Mouse (Mus musculus) T-helper 17 cell (primary cell): Measurements from ENCODE around the gene Galnt18.

Experiments used
- in situ Hi-C, 2 experiments: fragments of 300-600 bp; cut with MboI, MseI; formaldehyde crosslinking; loops; 1 replicate in 1 of 2; 2 replicates in 1 of 2; pipeline ENCODE4 v1.15.1; 2025; ENCODE audit warnings: high pct_unique_total_duplicates in 2 of 2

The Galnt18 gene

DNA sequence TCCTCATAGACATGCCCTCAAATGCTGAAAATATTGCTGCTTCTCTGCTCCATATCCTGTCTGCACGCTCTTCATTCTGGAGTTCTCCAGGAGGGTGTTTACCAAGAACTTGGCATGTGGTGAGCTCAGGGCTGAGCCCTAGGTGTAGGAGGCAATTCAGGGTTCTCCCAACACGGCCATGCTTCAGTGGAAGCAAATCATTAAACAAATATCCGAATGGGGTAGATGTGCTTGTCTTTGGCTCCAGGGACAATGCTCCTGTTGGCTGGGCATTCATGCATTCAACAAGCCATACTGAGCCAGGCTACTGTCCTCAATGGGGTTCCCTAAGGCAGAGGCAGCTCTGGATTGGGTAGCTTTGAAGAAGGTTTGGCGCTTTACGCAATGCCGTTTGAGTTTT, 212.9 kb downstream of the Galnt18 start:
- in situ Hi-C loops = no loop called here

DNA sequence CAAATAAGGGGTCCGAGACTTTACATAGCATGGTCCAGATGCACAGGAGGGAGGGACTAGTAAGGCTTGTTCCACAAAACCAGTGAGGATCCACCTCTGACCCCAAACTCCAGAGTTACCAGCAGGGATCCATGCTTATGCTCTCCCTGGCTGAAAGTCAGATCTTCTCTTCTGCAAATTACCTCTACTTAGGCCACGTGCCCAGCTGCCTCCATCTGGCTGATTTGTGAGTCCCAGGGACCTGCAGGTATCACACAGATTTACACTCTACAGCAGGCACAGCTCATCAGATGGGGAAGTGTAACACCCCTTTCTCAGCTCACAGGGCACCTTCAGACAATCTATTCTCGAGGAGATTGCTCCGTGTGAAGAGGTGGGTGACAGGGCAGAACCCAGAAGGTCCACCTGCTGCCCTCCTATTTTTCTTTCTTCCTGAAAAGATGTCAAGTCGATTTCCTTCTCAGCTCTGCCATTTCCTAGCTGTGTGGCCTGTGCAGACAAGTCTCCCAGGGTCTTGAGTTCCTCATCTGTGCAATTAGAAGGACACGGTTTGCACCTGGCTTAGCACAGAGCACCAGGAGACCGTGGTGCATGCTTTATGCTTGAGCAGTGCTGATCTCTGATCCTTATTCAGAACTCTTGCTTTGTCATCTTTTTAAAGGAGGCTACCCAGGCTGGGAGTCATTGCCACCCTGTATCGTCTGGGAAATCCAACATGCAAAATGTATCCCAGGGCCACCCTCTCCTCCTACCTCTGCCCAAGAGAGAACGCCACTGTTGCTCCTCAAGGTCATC, 216.3 kb downstream of the Galnt18 start:
- in situ Hi-C loops = no loop called here

DNA sequence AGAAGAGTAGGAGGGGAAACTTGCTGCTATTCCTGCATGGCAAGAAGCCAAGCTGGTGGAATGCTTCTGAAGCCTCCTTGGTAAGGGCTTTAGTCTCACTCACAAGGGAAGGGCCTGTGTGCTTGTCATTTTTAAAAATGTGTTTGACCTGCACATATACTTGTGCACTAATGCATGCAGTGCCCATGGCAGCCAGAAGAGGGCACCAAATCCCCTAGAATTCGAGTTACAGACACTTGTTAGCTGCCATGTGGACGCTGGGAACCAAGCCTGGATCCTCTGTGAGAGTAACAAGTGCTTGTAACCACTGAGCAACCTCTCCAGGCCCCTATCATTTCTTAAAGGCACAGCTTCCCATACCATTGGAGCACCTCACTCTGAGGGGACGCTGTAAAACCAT, 219.7 kb downstream of the Galnt18 start:
- in situ Hi-C loops = no loop called here

DNA sequence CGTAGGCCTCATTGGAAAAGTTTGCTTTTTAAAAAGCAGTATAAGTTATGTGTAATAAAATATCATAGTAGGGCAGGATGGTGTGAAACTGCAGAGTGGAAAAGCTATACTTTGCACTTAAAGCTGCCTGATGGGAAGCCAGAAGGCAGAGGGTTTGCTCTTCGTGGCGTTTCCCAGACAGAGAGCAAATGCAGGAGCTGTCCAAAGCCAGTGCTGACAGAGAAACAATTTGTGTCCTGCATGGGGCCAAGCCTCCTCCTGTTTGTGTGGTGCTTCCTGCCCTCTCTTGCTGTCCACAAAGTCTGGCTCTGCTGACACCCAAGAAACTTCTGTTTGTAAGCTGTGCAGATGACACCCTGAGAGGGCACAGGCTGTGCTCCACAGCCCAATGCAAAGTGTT, 220.8 kb downstream of the Galnt18 start:
- in situ Hi-C loops = no loop called here

DNA sequence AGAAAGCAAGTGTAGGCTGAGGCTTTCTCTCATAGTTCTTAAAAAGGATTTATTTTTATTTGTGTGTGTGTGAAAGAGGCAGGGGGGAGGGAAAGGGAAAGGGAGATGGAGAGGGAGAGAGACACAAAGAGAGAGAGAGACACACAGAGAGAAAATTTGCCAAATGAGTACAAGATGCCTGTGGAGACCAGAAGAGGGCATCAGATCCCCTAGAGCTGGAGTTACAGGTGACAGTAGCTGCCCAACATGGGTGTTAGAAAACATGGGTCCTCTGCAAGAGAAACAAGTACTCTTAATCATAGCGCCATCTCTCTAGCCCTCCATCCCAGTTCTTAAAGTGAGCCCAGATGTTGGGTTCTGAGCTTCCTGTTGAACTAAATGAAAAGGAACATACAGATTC, 228.8 kb downstream of the Galnt18 start:
- in situ Hi-C loops = no loop called here

DNA sequence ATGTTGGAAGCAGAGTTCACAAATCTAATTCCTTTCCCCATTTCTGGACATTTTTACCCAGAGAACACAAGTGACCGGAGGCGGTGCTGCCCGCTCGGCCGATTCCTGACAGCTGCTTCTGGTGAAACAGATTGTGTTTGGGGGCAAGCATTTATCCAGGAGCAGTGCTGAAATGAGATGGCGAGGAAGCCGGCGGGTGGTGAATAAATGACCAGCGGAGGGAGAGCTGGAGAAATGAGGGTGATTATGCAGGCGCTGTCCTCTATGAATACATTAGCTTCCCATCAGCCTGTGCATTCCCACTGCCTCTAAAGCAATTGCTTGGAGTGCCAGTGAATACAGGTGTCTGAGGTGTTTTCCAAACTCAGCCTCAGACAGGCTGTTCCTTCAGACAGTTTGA, 232.7 kb downstream of the Galnt18 start:
- in situ Hi-C loops = loop anchor here in 1 of 2 experiments (10.0 kb wide), 1 partner anchor 1192 kb away; no protein-coding TSS in a partner anchor

DNA sequence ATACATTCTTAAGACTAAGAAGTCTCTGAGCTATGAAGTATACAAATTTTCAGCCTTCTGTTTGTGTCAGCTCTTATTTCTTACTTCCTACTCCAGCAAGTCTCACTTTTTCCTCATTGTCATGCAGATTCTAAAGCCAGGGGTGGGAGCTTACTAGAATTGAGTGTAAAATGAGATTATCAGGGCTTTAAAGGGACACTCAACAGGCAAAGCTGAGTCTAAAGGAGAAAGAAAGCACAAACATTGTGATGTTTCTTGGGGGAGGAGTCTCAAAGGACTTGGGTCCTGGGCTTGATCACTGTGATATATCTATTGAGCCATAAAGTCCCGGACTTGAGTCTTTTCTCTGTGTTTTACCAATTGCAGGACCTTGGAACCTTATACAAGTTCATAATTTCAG, 234.2 kb downstream of the Galnt18 start:
- in situ Hi-C loops = loop anchor here in 1 of 2 experiments (10.0 kb wide), 1 partner anchor 1191 kb away; no protein-coding TSS in a partner anchor

DNA sequence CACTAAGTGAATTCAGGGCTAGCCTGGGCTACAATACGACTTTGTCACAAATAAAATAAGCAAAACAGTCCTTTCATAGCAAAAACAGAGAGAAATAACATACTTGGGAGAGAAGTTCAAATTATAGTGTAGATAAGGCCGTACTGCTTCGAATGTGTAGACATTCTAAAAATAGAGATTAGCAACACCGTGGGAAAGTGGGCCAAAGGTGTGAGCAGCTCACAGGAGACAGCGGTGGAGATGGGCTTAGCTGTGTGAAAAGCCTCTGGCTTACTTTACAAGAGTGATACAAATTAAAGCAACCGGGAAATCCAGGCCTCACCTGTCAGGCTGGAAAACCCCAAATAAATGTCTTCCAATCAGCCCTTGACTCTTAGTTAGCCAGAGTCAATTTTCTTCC, 241.8 kb downstream of the Galnt18 start:
- in situ Hi-C loops = no loop called here

DNA sequence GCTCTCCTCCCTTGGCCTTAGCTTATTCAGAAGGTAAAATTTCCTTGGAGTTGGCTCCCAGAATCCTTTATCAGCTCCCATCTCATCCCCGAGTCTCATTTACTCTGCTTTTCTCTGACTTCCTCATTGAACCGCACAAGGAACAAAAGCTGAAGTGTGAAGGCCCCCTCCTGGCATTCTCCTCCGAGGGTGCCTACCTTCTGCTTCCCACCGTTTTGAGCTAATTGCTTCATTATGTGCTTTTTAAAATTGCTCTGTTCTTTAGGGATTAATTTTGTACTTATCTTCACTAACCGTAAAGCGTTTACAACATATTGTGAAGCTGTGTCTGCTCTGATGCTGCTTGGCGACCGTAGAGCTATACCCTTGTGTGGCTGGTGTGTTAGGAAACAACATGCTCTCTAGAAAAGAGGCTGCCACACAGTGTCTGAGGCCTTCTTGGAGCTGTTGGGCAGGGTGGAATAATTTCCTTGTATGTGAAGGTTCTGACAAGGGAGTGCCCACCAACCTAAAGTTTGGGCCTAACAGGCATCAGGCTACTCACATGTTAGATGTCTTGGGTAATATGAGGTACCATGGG, 244.9 kb downstream of the Galnt18 start:
- in situ Hi-C loops = no loop called here

DNA sequence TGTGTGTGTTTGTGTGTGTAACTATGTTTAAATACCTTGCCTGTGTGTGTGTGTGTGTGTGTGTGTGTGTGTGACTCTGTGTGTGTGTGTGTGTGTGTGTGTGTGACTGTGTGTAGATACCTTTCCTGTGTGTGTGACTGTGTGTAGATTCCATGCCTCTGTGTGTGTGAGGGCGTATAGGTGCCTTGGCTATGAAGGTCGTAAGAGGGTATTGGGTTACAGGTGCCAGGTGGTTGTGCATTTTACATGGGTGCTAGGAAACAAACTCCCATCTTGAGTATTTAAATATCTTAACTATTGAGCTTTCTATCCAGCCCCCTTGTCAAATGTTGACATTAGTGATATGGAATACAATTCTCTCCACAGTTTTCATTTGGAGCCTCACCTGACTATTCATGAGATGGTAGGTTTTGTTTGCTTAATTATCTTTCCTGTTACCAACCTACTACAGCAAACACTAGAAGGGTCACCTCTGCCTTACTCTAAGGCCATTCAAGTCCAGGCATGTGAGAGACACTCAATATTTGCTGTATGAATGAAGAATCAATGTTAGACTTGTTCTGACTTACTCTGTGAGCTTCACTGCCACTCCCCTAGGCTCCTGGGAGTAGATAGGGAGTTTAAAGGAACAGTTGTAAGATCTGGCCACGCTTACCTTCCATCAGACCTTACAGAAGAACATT, 250.7 kb downstream of the Galnt18 start:
- in situ Hi-C loops = no loop called here

DNA sequence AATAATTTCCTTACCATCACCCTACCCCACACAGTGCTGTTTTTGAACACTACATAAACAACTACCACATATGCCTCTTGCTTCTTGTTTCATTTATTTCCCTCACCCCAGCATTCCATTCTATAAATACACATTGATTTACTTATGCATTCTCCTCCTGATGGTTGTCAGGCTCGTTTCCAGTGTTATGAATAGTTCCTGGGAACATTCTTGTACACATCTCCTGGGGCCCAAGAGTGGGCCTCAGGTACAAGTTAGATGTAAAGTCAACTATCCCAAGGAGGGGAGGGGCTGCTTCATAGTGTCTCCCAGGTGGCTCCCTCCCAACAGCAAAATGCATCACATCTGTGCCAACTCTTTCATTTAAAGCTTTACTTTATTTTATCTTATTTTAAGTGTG, 251.3 kb downstream of the Galnt18 start:
- in situ Hi-C loops = no loop called here

DNA sequence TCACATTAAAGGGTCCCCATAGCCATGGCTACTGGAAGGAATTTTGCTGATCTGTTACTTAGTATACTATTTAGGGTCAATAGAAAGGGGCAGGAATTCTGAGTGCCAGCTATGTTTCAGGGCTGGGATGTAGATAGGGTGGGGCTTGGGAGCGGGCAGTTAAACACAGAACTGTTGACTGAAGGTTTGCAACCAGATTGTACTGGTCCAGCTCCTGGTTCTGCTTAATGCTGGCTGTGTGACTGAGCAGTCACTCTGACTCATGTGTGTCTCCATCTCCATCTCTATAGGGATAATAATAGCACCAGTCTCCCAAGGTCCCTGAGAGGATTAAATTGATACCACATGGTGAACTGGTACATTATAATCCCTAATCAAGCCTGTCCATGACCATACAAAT, 258.9 kb downstream of the Galnt18 start:
- in situ Hi-C loops = no loop called here

DNA sequence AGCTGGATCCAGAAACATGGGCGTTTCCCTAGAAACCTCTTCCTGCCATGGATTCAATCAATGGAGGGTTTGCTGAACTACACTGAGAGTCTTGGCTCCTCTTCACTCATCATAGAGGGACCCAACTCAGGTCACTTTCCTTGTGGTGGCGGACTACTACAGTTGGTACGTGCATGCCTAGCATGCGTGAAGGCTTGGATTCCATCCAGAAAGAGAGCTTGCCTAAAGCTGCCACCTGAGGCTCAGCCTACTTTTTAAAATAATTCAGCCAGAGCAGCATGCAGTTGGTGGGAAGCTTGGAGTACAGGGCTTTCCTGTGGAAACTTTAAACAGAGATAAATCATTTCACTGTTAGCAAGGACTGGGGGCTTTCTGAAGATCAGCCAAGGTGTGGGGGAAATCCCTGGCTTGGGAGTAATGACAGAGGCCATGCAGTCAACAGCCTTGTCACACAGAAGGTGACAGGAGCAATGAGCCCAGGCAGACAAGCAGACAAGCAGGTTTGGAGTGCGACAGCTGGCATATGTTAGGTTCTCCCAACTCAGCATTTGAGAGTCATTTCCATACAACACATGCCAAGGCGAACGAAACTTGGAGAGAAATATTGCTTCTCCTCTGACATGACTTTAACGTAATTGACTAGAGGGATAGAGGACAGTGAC, 261.1 kb downstream of the Galnt18 start:
- in situ Hi-C loops = no loop called here

DNA sequence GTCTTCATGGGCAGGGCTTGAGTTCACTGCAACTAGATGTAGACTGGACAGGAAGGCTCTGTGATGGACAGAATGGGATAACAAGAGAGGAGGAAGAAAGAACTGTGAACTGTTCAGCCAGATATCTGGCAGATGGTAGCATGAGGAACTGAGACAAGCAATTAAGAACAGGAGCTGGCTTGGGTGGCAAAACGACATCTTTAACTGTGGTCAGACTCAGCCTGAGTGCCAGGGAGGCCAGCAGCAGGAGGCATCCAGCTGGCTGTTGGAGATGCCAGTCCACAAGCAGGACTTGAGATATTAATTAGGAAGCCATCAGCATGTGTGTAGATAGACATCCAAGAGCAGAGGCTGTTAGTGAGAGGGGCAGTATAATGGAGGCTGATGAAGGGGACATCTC, 262.9 kb downstream of the Galnt18 start:
- in situ Hi-C loops = no loop called here

DNA sequence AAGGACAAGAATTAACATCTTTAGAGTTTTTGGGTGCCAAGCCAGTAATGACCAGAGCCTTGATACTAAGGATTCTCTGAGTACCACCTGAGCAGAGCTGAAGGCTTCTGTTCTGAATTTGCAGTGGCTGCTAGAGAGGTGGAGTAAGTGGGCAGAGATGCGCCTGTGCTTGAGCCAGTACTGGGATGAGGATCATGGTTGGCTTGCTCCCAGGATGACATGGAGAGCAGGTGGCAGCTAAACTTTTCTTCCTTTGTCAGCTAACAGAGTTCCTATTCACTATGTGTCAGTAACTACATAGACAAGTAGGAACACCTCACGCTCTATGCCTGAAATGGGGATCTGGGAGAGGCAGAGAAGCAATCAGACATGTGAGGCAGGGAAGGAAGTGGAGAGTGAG, 264.3 kb downstream of the Galnt18 start:
- in situ Hi-C loops = no loop called here

DNA sequence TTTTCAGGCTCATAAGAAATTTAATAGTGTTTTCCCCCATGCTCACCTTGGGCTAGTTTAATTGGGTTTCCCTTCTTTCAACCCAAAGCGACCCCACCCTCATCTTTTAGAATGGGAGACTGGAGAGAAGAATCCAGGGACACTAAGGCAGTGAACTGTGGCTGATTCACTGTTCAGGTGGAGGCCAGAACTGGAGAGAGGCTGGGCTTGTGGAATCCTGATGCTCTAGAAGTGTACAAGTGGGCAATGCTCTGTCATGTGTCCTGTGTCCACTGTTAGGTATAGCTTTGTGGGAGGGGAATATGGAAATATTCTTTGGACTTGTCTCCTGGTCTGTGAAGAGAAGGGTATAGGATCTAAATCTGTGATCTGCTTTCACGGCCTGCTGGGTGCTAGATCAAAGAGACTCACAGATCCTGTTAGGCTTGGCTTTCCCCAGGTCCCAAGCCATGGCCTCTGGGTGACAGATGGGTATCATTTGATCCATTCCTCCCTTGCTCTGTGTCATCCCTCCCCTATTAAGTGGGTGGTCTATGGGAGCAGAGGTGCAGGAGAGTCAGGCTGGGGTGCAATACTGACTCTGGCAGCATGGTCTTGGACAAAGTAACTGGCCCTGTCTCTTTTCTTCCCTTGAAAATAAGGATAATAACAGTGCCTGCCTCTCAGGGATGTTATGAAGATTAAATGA, 270.5 kb downstream of the Galnt18 start:
- in situ Hi-C loops = no loop called here

DNA sequence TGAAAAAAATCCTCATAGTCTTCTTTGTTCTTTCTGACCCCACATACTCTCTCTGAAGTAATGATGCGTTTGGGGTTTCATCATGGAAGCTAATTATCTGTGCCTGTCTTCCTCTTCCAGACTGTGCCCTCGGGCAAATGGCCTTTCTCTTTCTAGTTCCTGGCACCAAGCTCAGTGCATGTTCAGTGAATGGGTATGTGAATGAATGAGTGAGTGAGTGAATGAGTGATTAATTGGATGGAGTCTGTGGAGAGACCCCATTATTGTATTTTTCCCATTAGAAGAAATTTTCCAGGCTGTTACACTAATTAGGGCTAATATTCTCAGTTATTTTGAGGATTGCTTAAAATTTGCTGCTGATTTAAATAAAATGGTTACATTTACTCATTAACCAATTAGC, 279.2 kb downstream of the Galnt18 start:
- in situ Hi-C loops = no loop called here

DNA sequence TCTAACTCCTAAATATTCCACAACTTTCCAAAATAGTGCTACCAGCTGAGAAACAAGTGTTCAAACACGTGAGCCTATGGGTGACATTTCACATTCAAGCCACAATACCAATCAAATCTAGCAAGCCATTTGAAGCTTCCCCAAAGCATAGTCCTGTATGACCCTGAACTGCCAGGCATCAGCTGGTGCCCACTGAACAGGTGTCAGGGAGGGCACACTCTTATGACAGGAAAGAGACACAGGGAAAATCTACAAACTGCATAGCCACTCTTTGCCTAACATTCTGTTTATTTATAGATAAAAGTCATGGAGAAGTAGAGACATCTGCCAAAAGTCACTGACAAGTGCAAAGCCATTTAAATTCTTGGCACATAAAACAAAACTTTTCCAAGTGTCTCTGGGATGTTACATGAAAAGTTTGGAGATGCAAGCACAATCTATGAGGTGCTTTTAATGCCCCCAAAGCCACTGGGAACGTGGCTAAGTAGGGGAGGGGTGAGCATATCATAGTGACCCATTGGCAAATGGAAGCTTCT, 280.5 kb downstream of the Galnt18 start:
- in situ Hi-C loops = no loop called here

DNA sequence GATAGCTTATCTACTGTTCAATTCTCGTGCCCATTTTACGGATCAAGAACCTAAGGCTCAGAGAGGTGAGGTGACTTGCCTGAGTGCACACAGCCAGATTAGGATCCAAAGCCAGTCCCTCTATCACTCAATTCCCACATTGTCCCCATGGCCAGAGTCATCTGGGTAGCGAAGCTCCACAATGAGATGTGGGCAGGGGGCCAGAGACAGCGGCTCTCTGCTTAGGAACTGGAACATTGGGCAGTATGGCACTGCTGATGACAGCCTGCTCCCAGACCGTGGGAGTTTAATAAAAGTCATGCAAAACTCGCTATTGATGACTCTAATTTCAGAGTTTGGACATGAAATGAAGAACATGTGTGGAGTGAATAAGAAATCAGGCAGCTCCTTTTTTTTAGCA, 282.6 kb downstream of the Galnt18 start:
- in situ Hi-C loops = no loop called here

DNA sequence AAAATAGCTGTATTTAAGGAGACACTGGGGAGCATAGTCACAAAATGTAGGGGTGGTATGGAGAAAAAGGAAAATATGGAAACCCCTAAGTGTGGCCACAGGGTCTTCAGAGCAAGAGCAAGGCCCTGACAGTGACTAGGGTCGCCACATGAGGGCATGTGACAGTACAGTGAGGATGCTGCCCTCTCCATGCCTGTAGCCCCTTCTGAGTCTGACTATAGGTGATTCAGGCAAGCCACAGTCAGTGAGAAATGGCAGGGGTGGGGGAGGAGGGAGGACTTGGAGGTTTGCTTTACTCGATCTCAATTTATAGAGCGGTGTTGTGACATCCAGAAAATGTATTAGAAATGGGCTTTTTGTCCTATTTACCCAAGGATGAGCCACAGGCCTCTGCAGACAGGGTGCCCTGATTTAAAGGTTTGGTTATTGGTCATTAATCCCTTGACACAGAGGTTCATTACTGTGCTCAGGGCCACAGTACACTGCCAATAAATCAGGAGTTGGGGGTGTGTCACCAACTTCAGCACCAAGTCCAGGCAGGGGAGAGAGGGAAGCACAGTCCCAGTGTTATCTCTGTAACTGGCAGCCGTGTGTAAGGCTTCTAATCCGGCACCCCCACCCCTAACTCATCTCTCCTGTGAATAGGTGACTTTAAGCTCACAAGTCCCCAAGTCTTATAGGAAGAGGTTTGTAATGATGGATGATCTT, 287.4 kb downstream of the Galnt18 start:
- in situ Hi-C loops = no loop called here

DNA sequence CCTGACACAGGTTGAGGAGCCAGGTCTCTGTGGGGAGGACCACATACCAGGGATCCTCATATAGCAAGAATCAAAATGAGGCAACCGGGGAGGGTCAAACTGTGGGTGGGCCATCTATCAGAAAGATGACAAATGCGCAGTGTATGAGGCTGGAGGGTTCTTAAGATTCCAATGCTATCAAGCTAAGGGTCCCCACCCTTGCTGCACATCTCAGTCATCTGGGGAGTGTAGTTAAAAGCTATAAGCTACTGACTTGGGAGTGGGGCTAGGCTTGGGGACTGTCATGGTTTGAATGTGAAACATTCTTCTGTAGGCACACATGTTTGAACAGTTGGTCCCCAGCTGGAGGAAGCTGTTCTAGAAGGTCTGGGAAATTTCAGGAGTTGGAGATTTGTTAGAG, 288.2 kb downstream of the Galnt18 start:
- in situ Hi-C loops = no loop called here
